Mouse (Mus musculus): ENCODE measurements around the gene 4930535I16Rik.

Gene 4930535I16Rik

GRCm38 (mm10) chr4:123905126-123905668 lies 12.6 kb downstream of the 4930535I16Rik start:
- DNase-seq (ENCODE audit: low spot score in 2 of 2): no peak

- DNase-seq (ENCODE audit: low spot score in 2 of 2): peak; percentile 96 to 98
These were observed 13.3 kb downstream of the 4930535I16Rik start, which contains the start of gene Mycbp for GRCm38 (mm10) chr4:123904333-123905125. TSS of gene Mycbp (plus strand) at chr4:123904832.

- no peak for DNase-seq (ENCODE audit: low spot score in 2 of 2)
These were observed 14.4 kb downstream of the 4930535I16Rik start for GRCm38 (mm10) chr4:123903432-123903831.

GRCm38 (mm10) chr4:123898696-123899095 lies 19.1 kb downstream of the 4930535I16Rik start:
- peak in 1 of 2 experiments; percentile 35 for DNase-seq (ENCODE audit: low spot score in 2 of 2)

GRCm38 (mm10) chr4:123894295-123894694 lies 23.5 kb downstream of the 4930535I16Rik start:
- no peak for DNase-seq (ENCODE audit: low spot score in 2 of 2)

- no peak for DNase-seq (ENCODE audit: low spot score in 2 of 2)
These were observed 24.1 kb downstream of the 4930535I16Rik start for GRCm38 (mm10) chr4:123893726-123894125.

All from frontal cortex, postnatal 10 days (tissue).